Mouse (Mus musculus): Measurements from ENCODE around the gene Ttc9c. TPM values are rescaled to one million over a fixed set of nuclear protein-coding genes. Genes with fewer than 3 reads are reported as not detected.

Ttc9c gene
- polyA plus RNA-seq, 1 experiment: 13.2 TPM

GRCm38 (mm10) chr19:8818301-8818798, 783 bp downstream of the Ttc9c start:
- TF ChIP-seq CTCF (IDR thresholded peaks at IDR 0.05; ENCODE audit: extremely low read depth, insufficient read depth, insufficient read length, insufficient replicate concordance) (no peak), POLR2A (IDR thresholded peaks at IDR 0.05; ENCODE audit: low read depth, low read length) (no peak)
- H3K36me3 ChIP-seq (ENCODE audit: control insufficient read depth, insufficient read depth, low read length): peaks cover 14% of the 10 kb centered on the region
- no peaks in the 10 kb centered on the region for H3K27me3 ChIP-seq (ENCODE audit: control insufficient read depth, insufficient read depth, low read length)
- DNase-seq (ENCODE audit: low read depth in 1 of 2, low spot score in 2 of 2): no peak
- H3K4me1 ChIP-seq (ENCODE audit: control insufficient read depth, insufficient read depth, insufficient read length): peaks cover 7% of the 10 kb centered on the region
- peak overlapping the region; percentile 78 for H3K4me3 ChIP-seq (ENCODE audit: extremely low read depth, insufficient read depth, insufficient read length)
- peak overlapping the region; percentile 97 for H3K27ac ChIP-seq (ENCODE audit: insufficient read depth, low read length)
- WGBS: 11% methylated on average over 14 of the region's 14 CpGs

DNA sequence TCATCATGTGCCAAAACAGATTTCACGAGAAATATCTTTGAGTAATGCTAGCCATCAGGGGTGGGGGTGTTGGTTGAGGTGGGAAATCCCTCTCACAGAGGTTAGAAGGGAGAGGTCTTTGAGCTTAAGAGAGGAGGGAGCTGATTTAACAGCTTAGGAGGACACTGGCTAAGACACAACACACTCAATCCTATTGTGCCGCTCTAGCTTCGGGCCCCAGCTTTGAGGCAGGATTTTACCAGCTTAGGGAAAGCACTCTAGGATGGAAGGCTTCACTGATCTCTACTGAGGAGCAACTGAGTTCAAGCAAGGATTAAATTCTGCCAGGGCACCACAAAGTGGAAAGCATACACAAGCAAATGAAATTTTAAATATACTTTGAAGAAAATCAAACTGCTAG, 2.1 kb downstream of the Ttc9c start:
- 77% methylated on average over 3 of the region's 3 CpGs for WGBS
- no peak overlapping the region for H3K27ac ChIP-seq (ENCODE audit: insufficient read depth, low read length)
- TF ChIP-seq POLR2A (IDR thresholded peaks at IDR 0.05; ENCODE audit: low read depth, low read length): no peak
- no peak for TF ChIP-seq CTCF (IDR thresholded peaks at IDR 0.05; ENCODE audit: extremely low read depth, insufficient read depth, insufficient read length, insufficient replicate concordance)
- H3K36me3 ChIP-seq (ENCODE audit: control insufficient read depth, insufficient read depth, low read length): peaks cover 13% of the 10 kb centered on the region; the same call in 1 of the 2 replicates
- peaks cover 5% of the 10 kb centered on the region for H3K4me1 ChIP-seq (ENCODE audit: control insufficient read depth, insufficient read depth, insufficient read length)
- no peak overlapping the region for H3K4me3 ChIP-seq (ENCODE audit: extremely low read depth, insufficient read depth, insufficient read length)
- no peaks in the 10 kb centered on the region for H3K27me3 ChIP-seq (ENCODE audit: control insufficient read depth, insufficient read depth, low read length)
- no peak for DNase-seq (ENCODE audit: low read depth in 1 of 2, low spot score in 2 of 2)

GRCm38 (mm10) chr19:8815812-8816211, 3.3 kb downstream of the Ttc9c start:
- peaks cover 3% of the 10 kb centered on the region for H3K4me1 ChIP-seq (ENCODE audit: control insufficient read depth, insufficient read depth, insufficient read length)
- no peaks in the 10 kb centered on the region for H3K27me3 ChIP-seq (ENCODE audit: control insufficient read depth, insufficient read depth, low read length)
- TF ChIP-seq CTCF (IDR thresholded peaks at IDR 0.05; ENCODE audit: extremely low read depth, insufficient read depth, insufficient read length, insufficient replicate concordance): no peak
- no peak for TF ChIP-seq POLR2A (IDR thresholded peaks at IDR 0.05; ENCODE audit: low read depth, low read length)
- H3K36me3 ChIP-seq (ENCODE audit: control insufficient read depth, insufficient read depth, low read length): peaks cover 18% of the 10 kb centered on the region
- H3K4me3 ChIP-seq (ENCODE audit: extremely low read depth, insufficient read depth, insufficient read length): no peak overlapping the region
- 89% methylated on average over 11 of the region's 11 CpGs for WGBS
- no peak overlapping the region for H3K27ac ChIP-seq (ENCODE audit: insufficient read depth, low read length)
- DNase-seq (ENCODE audit: low read depth in 1 of 2, low spot score in 2 of 2): no peak

DNA sequence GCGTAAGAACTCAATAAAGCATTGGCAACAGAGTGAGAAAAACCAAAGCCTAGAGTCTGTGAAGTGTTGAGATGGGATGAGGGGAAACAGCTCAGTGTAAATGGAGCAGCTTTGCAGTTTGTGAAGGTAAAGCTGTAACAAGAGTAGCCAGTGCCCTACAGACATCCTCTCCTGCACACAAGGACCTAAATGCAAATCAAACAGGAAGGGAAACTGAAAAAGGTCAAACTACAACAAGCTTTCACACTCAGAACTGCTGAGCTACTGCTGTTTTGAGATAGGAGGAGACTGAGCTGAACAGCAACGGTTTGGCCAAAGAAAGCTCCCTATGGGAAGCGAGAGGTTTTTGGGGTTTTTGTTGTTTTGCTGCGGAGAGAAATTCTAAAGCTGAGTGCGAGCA, 12.3 kb downstream of the Ttc9c start:
- H3K36me3 ChIP-seq (ENCODE audit: control insufficient read depth, insufficient read depth, low read length): peaks cover 18% of the 10 kb centered on the region
- peak overlapping the region; percentile 91 for H3K27ac ChIP-seq (ENCODE audit: insufficient read depth, low read length)
- peak in 1 of 2 experiments; percentile 12 for DNase-seq (ENCODE audit: low read depth in 1 of 2, low spot score in 2 of 2)
- WGBS: 65% methylated on average over 5 of the region's 5 CpGs
- no peaks in the 10 kb centered on the region for H3K27me3 ChIP-seq (ENCODE audit: control insufficient read depth, insufficient read depth, low read length)
- H3K4me3 ChIP-seq (ENCODE audit: extremely low read depth, insufficient read depth, insufficient read length): peak overlapping the region; percentile 17; the same call in 1 of the 2 replicates
- TF ChIP-seq CTCF (IDR thresholded peaks at IDR 0.05; ENCODE audit: extremely low read depth, insufficient read depth, insufficient read length, insufficient replicate concordance) (no peak), POLR2A (IDR thresholded peaks at IDR 0.05; ENCODE audit: low read depth, low read length) (no peak)
- peaks cover 5% of the 10 kb centered on the region for H3K4me1 ChIP-seq (ENCODE audit: control insufficient read depth, insufficient read depth, insufficient read length)

DNA sequence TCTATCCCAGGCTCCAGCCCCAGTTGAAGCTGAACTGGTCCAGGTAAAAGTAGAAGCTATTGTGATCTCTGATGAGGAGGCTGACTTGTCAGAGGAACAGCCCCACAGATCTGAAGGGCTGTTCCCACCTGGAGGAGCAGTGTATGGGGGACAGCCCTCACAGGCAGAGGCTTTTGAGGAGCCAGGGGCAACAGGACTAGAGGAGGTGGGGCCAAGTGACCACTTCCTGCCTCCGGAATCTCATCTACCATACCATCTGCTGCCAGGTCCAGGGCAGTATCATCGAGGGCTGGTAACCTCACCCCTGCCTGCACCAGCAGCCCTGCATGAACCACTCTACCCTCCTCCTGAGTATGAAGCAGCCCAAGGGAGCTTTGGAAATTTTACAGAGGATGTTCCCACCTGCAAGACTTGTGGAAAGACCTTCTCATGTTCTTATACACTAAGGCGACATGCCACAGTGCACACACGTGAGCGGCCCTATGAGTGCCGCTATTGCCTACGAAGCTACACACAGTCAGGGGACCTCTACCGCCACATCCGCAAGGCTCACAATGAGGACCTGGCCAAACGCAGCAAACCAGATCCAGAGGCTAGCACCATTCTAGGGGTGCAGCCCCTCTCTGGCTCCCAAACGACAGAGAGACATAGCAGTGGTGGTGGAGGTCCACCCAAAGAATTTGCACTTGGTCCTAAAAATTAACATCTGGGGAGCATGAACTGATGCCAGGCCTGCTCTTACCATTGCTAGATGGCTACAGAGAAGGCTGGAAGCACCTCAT, 15.1 kb downstream of the Ttc9c start:
- H3K4me1 ChIP-seq (ENCODE audit: control insufficient read depth, insufficient read depth, insufficient read length): peaks cover 3% of the 10 kb centered on the region
- DNase-seq (ENCODE audit: low read depth in 1 of 2, low spot score in 2 of 2): no peak
- no peak for TF ChIP-seq CTCF (IDR thresholded peaks at IDR 0.05; ENCODE audit: extremely low read depth, insufficient read depth, insufficient read length, insufficient replicate concordance)
- TF ChIP-seq POLR2A (IDR thresholded peaks at IDR 0.05; ENCODE audit: low read depth, low read length): no peak
- H3K27me3 ChIP-seq (ENCODE audit: control insufficient read depth, insufficient read depth, low read length): no peaks in the 10 kb centered on the region
- WGBS: 80% methylated on average over 11 of the region's 11 CpGs
- peaks cover 5% of the 10 kb centered on the region; the same call in 1 of the 2 replicates for H3K36me3 ChIP-seq (ENCODE audit: control insufficient read depth, insufficient read depth, low read length)
- H3K4me3 ChIP-seq (ENCODE audit: extremely low read depth, insufficient read depth, insufficient read length): no peak overlapping the region
- no peak overlapping the region for H3K27ac ChIP-seq (ENCODE audit: insufficient read depth, low read length)

DNA sequence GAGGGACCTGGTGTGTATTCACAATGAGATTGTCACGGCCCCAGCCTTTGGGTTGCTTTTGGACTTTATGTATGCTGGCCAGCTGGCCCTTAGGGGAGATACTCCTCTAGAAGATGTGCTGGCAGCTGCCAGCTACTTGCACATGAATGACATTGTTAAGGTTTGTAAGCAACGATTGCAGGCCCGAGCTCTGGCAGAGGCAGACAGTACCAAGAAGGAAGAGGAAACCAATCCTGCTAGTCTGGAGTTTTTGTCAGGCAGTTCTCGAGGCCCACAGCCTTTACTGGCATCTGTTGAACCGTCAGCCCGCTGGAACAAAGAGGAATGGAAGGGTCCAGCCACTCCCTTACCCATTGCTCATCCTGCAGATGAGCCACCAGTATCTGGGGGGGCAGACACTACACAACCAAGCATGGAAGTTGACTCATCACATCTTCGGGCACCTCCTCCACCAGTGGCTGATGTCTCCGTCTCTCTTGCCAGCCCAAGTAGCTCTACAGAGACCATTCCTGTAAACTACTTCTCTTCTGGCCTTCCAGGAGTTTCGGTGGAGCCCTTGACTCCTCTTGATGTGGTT, 15.8 kb downstream of the Ttc9c start:
- Histone ChIP-seq H3K27me3 (ENCODE audit: control insufficient read depth, insufficient read depth, low read length) (no peaks in the 10 kb centered on the region), H3K4me1 (ENCODE audit: control insufficient read depth, insufficient read depth, insufficient read length) (peaks cover 3% of the 10 kb centered on the region), H3K27ac (ENCODE audit: insufficient read depth, low read length) (no peak overlapping the region), H3K36me3 (ENCODE audit: control insufficient read depth, insufficient read depth, low read length) (peaks cover 3% of the 10 kb centered on the region; the same call in 1 of the 2 replicates), H3K4me3 (ENCODE audit: extremely low read depth, insufficient read depth, insufficient read length) (no peak overlapping the region)
- TF ChIP-seq POLR2A (IDR thresholded peaks at IDR 0.05; ENCODE audit: low read depth, low read length) (no peak), CTCF (IDR thresholded peaks at IDR 0.05; ENCODE audit: extremely low read depth, insufficient read depth, insufficient read length, insufficient replicate concordance) (no peak)
- 81% methylated on average over 9 of the region's 9 CpGs for WGBS
- no peak for DNase-seq (ENCODE audit: low read depth in 1 of 2, low spot score in 2 of 2)

All from spleen, adult 2 months (tissue).